Mouse (Mus musculus): ENCODE results near the gene Cfap43.

DNA sequence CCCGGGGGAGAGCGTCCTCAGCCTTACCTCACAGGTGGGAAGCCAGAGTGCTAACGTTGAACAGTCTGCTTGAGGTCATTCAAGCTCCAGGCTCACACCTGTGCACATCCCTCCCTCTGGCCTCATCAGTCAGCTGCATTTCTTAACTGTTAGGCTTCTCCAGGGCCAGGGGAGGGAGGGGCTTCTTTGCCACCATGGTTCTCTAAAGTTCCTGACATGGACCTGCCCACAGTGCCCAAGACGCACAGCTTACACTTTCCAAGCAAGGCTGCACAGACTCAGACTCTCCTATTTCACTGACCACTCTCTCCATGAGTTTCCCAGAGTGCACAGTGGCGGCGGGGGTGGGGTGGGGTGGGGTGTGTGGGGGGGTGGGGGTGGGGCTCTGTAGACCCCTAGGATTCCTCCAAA lies 10.1 kb downstream of the Cfap43 start:
- TF ChIP-seq HCFC1 (IDR thresholded peaks at IDR 0.05; ENCODE audit: borderline replicate concordance, insufficient read depth, low read length) (no peak), ZNF384 (IDR thresholded peaks at IDR 0.05; ENCODE audit: low read depth, low read length) (no peak), ZC3H11A (IDR thresholded peaks at IDR 0.05; ENCODE audit: borderline replicate concordance, low read depth, low read length) (no peak), CHD2 (IDR thresholded peaks at IDR 0.05; ENCODE audit: low read depth, low read length) (no peak), MAFK (IDR thresholded peaks at IDR 0.05; ENCODE audit: insufficient read depth, low read depth, low read length) (no peak)

Data from ES-E14 (cell line).